Mouse (Mus musculus) intestine, embryonic 16.5 days (tissue): Measurements from ENCODE around the gene Arhgef16. TPM values are rescaled to one million over a fixed set of nuclear protein-coding genes. Genes with fewer than 3 reads are reported as not detected.

ENCODE experiments used
- ATAC-seq: fragments of 200-750 bp; cut with Nextera tagmentation; 2 replicates; pipeline ENCODE4 v1.8.0; 2017; ENCODE audit warnings: moderate TSS enrichment, moderate library complexity
- H3K27ac ChIP-seq: fragments of 300-500 bp; sonication (generic); 2 replicates; pipeline ENCODE4 v1.5.1; 2014; ENCODE audit warnings: mild to moderate bottlenecking, low read length
- H3K27me3 ChIP-seq: fragments of 300-500 bp; sonication (generic); replicated peaks from 2 replicates; pipeline ENCODE4 v1.6.1; 2014; ENCODE audit warnings: low read length, control low read depth, mixed read lengths; ENCODE audit not compliant: control insufficient read depth, insufficient read depth
- H3K36me3 ChIP-seq: fragments of 300-500 bp; sonication (generic); 2 replicates; pipeline ENCODE4 v1.6.1; 2014; ENCODE audit warnings: low read length, control low read depth; ENCODE audit not compliant: control insufficient read depth, insufficient read depth
- H3K4me1 ChIP-seq: fragments of 300-500 bp; sonication (generic); 2 replicates; pipeline ENCODE4 v1.6.1; 2014; ENCODE audit warnings: low read length, control low read depth, mixed read lengths; ENCODE audit not compliant: control insufficient read depth, insufficient read depth
- H3K4me2 ChIP-seq: fragments of 300-500 bp; sonication (generic); 2 replicates; pipeline ENCODE4 v1.6.1; 2014; ENCODE audit warnings: low read depth, low read length, control low read depth
- H3K4me3 ChIP-seq: fragments of 300-500 bp; sonication (generic); 2 replicates; pipeline ENCODE4 v1.5.1; 2014; ENCODE audit warnings: mild to moderate bottlenecking, low read length
- H3K9ac ChIP-seq: fragments of 300-500 bp; sonication (generic); 2 replicates; pipeline ENCODE4 v1.6.1; 2014; ENCODE audit warnings: low read depth, low read length
- H3K9me3 ChIP-seq: fragments of 300-500 bp; sonication (generic); 2 replicates; pipeline ENCODE4 v1.6.1; 2016; ENCODE audit warnings: low read length, control low read depth; ENCODE audit not compliant: control insufficient read depth
- WGBS: fragments of 180-500 bp; shearing (Covaris S2); extraction: QIAGEN DNeasy Blood & Tissue Kit; methylation state at CpG from one replicate; pipeline ENCODE4 v1.1.7; 2014; 5-methylcytosine and 5-hydroxymethylcytosine counted together
- polyA plus RNA-seq: library from polyadenylated mRNA; unstranded; fragments of >200 nt; fragmentation: Nextera tagmentation; extraction: Ambion mirVana; gene quantifications from 2 replicates; pipeline ENCODE4 v1.2.1, GENCODE M21; 2015

The Arhgef16 gene
- polyA plus RNA-seq, 1 experiment from 2014 or later, result 69.5 TPM

DNA sequence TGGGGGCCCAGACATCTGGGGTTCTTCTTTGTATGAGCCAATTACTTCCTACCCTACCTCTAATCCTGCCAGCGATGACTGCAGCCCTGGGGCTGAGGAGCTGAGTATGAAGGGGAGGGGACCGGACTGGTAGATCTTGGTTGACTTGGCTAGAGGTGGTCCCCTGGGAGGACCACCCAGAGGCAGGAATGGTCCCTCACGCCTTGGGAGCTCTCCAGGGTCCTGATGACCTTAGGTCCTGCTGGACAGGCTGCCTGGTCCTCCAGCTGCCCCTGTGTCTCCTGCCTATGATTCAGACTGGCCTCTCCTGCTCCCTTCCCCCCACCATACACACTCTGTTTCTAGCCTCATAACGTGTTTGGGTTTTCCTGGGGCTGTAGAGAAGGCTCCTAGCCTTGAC, 39.4 kb downstream of the Arhgef16 start:
- Histone ChIP-seq H3K36me3 (peaks cover 4% of the 10 kb centered on the region), H3K27me3 (no peaks in the 10 kb centered on the region), H3K27ac (no peak overlapping the region), H3K9me3 (no peaks in the 10 kb centered on the region), H3K4me1 (no peaks in the 10 kb centered on the region), H3K4me2 (no peak overlapping the region), H3K9ac (no peak overlapping the region), H3K4me3 (no peak overlapping the region)
- WGBS, result 45% methylated on average over 4 of the region's 4 CpGs
- ATAC-seq, result no peak

DNA sequence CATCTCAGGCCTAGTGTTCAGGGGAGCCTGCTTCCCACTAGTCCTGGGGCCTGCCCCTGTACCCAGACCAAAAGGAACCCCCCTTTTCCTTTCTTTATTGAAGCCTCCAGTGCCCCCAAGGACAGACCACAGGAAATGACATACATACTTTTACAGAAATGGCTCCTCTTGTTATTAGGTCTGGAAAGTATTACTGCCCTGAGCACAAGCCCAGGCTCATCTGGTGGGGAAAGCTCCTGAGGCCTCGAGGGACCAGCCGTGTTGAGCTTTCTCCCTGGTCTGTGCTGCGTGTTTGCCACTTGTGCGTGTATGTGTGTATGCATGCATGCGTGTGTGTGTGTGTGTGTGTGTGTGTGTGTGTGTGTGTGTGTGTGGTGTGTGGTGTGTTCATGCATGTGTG, 40.7 kb downstream of the Arhgef16 start:
- no peak for ATAC-seq

DNA sequence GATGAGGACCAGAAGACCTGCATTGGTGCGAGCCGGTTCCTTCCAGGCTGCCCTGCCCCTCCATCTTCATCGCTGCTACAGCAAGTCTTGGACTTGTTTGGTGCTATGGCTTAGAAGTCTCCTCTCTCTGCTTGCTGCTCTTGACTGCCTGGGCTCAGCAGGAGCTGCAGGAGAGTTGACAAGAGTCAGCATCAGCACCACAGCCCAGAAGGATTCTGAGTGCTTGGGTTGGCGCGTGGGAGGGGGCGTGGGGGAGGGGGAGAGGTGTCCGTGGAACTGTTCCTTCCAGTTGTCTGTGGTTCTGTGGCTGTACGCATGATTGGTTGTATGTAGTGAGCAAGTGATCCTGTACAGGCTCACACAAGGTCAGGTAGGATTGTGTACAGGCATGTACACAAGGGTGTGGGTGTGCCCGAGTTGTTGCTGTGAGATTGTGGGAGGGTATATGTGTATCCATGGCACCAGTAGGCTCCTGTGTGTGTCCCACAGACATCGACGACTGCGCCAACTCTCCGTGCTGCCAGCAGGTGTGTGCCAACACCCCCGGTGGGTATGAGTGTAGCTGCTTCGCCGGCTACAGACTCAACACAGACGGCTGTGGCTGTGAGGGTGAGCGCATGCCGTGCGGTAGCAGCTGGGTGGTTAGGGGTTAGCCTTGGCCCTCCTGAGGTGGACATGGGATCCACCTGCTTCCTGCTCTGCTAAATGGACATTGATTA, 48.8 kb downstream of the Arhgef16 start:
- Histone ChIP-seq H3K27me3 (no peaks in the 10 kb centered on the region), H3K9ac (no peak overlapping the region), H3K4me2 (no peak overlapping the region), H3K9me3 (no peaks in the 10 kb centered on the region), H3K27ac (no peak overlapping the region), H3K4me3 (no peak overlapping the region), H3K4me1 (peaks cover 2% of the 10 kb centered on the region; the same call in 1 of the 2 replicates), H3K36me3 (no peaks in the 10 kb centered on the region)
- ATAC-seq, result no peak
- 89% methylated on average over 20 of the region's 20 CpGs for WGBS

More for the DNA sequence above, 40.7 kb downstream of the Arhgef16 start:
- no peak overlapping the region for H3K9ac ChIP-seq
- no peaks in the 10 kb centered on the region for H3K9me3 ChIP-seq
- WGBS, result 74% methylated on average over 5 of the region's 5 CpGs
- H3K4me1 ChIP-seq, result no peaks in the 10 kb centered on the region
- H3K27ac ChIP-seq, result no peak overlapping the region
- peaks cover 4% of the 10 kb centered on the region for H3K36me3 ChIP-seq
- no peaks in the 10 kb centered on the region for H3K27me3 ChIP-seq
- H3K4me2 ChIP-seq, result no peak overlapping the region
- H3K4me3 ChIP-seq, result no peak overlapping the region

DNA sequence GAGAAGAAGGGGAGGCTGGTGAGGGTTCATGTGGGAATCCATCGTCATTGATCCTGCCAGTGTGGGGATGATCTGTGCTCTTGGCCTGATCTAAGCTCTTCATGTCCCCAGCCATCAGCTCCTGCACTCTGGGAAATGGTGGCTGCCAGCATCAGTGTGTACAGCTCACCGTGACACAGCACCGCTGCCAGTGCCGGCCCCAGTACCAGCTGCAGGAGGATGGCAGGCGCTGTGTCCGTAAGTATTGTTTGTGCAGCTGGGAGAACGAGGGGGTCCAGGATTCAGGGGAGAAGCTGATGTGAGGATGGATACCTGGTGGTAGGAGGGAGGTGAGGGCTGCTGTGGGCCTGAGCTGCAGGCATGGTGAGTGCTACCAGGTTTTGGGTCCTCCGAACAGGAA, 52.2 kb downstream of the Arhgef16 start:
- ATAC-seq, result no peak
- no peaks in the 10 kb centered on the region for H3K9me3 ChIP-seq
- H3K27ac ChIP-seq, result no peak overlapping the region
- H3K36me3 ChIP-seq, result no peaks in the 10 kb centered on the region
- no peak overlapping the region for H3K9ac ChIP-seq
- peaks cover 15% of the 10 kb centered on the region; the same call in 1 of the 2 replicates for H3K4me1 ChIP-seq
- H3K27me3 ChIP-seq, result no peaks in the 10 kb centered on the region
- no peak overlapping the region for H3K4me3 ChIP-seq
- no peak overlapping the region for H3K4me2 ChIP-seq
- WGBS, result 76% methylated on average over 8 of the region's 8 CpGs

DNA sequence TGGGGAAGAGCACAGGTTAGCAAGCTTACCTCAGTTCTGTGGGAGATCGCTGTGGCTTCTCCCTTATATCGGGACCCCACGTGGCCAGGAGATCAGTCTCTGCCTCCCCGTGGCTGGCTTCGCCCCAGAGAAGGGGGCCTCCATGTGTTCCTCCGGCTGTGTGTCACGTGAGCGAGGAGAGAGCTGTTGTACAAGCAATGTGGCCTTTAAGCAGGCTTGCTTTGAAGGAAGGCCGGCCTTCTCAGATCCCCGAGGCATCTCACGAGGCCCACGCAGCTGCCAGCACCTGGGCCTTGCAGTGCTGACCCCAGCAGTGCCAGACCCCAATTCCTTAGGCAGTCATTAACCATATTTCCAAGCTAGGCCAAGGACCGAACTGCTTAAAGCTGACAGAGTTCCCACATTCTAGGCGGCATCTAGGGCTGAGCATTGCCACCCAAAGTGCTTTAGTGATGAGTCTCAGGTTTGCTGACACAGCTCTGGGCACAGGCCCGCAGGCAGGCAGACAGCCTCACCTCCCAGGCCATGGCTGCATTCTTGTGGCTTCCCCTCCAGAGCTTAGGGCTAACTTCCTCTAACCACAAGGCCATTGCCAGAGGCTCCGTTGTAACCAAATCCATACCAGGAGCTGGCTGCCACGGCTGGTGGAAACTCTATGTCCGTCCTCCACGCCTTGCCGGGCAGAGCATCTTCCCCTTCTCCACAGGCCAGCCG, 53.2 kb downstream of the Arhgef16 start:
- Histone ChIP-seq H3K27me3 (no peaks in the 10 kb centered on the region), H3K4me3 (no peak overlapping the region), H3K9ac (0 out of 2 replicates have a peak overlapping the region, but pooled peaks have one; percentile 1), H3K27ac (no peak overlapping the region), H3K36me3 (no peaks in the 10 kb centered on the region), H3K4me2 (no peak overlapping the region), H3K9me3 (no peaks in the 10 kb centered on the region), H3K4me1 (peaks cover 15% of the 10 kb centered on the region; the same call in 1 of the 2 replicates)
- 63% methylated on average over 21 of the region's 21 CpGs for WGBS
- no peak for ATAC-seq

DNA sequence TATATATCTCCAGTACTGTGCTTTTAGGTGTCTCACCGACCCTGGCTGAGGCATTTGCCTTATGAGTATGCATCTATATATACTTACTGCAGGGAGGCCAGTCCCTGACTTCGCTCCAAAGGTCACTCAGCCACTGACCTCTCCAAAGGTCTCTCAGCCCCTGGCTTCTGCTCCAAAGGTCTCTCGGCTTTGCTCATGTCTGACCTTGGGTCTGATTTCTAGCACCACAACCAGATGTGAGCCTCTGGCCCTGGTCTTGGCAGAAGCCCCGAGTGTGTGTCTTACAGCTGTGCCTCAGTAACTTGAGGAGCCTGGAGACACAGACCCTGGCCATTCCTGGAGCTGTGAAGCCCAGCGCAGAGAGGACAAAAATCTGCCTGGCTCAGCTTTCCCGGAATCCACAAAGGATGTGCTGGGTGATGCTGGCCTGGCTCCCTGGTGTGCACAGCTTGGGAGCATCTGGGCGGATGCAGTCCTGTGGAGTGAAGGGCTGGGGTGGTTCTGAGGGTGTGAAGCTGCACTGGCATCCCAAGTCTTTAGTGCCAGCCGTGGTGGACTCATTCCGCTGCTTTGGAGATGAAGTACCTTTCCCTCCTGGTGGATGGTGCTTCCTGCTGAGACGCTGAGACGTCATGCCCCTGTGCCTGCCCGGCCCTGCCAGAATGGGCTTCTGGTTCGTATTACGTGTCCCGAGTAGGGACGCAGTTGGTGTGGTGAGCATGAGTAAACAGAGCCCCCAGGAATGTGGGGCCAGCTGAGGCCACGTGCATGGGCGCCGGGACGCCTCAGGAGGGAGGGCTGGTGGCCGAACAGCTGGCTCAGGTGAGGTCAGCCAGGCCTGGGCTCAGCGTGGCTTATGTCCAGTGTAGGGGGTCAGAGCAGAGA, 54.0 kb downstream of the Arhgef16 start:
- Histone ChIP-seq H3K4me3 (no peak overlapping the region), H3K9me3 (no peaks in the 10 kb centered on the region), H3K4me2 (peak overlapping the region; percentile 43), H3K36me3 (no peaks in the 10 kb centered on the region), H3K27me3 (no peaks in the 10 kb centered on the region), H3K4me1 (peaks cover 15% of the 10 kb centered on the region; the same call in 1 of the 2 replicates), H3K27ac (no peak overlapping the region), H3K9ac (no peak overlapping the region)
- no peak; the same call in none of the 2 replicates for ATAC-seq
- 43% methylated on average over 22 of the region's 22 CpGs for WGBS

DNA sequence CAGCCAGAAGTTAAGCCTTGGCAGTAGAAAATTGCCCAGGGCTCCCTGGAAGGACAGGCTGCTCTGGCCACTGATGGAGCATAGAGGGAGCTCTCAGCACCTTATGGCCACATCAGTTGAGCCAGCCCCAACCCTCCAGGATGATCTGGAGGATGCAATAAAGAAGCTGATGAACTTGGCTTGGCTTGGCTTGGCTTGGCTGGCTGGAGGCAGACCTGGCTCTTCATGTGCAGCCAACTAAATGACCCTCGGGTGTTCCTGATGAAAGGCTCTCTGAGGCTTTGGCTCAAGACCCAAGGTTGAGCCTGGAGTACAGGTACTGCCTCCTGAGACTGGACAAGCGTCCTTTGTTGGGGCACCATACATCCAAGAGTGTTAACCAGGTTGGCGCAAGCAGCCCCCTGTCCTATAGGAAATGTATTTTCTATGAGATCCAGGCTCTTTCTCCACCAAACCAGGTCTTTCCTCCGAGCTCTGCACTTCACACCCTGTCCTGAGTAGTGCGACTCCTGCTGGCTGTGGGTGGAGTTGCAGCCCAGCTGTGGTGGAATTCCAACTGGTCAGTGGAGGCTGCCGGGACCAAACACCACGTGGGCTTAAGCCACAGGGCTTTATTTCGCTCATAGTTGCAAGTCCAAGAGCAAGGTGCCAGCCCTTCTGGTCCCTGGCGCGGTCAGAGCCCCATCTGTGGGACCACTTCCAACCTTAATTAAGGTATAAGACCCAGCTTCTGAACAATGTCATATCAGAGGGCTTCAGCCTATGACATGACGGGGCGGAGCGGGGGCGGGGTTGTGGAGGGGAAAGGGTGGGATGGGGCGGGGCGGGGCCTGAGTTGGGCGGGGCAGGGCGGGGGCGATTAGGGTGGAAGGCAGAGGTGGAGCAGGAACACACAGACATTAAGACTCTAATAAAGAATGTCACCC, 55.1 kb downstream of the Arhgef16 start:
- no peaks in the 10 kb centered on the region for H3K27me3 ChIP-seq
- peaks cover 15% of the 10 kb centered on the region; the same call in 1 of the 2 replicates for H3K4me1 ChIP-seq
- no peaks in the 10 kb centered on the region for H3K9me3 ChIP-seq
- H3K4me2 ChIP-seq, result peak overlapping the region; percentile 43
- 9% methylated on average over 19 of the region's 19 CpGs for WGBS
- peak overlapping the region; percentile 27 for H3K4me3 ChIP-seq
- H3K27ac ChIP-seq, result no peak overlapping the region
- no peak overlapping the region for H3K9ac ChIP-seq
- H3K36me3 ChIP-seq, result no peaks in the 10 kb centered on the region
- peak; percentile 88 for ATAC-seq

DNA sequence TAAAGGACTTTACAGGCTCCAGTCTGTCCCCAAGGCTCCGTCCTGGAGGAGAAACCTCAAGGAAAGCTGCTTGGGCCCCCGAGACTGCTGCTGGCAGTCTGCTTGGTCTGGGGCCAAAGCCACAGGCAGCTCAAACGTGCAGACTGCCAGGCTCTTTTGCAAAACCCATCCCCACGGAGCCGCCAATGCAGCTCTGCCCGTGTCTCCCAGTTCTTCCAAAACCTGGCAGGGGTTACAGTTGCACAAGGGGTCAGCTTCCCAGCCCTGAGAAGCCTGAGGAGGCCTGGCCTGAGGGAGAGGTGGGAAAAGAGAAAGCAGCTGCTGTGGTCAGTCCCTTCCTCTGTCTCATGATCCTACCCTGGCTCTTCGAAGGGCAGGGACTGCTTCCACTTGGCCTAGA, 56.1 kb downstream of the Arhgef16 start:
- Histone ChIP-seq H3K9ac (no peak overlapping the region), H3K4me2 (no peak overlapping the region), H3K4me1 (peaks cover 15% of the 10 kb centered on the region; the same call in 1 of the 2 replicates), H3K4me3 (no peak overlapping the region), H3K27ac (no peak overlapping the region), H3K27me3 (no peaks in the 10 kb centered on the region), H3K9me3 (no peaks in the 10 kb centered on the region), H3K36me3 (no peaks in the 10 kb centered on the region)
- ATAC-seq, result no peak
- 83% methylated on average over 7 of the region's 7 CpGs for WGBS
